Mouse (Mus musculus) heart, postnatal 4 days (tissue): ENCODE measurements around the gene Rab33b. TPM values are rescaled to one million over a fixed set of nuclear protein-coding genes. Genes with fewer than 3 reads are reported as not detected.
"Not testable (repeated sequence)": the region's sequence is repeated elsewhere in the genome, so short reads cannot be mapped to it uniquely, and the experiment has no call there.

ENCODE experiments used
- DNase-seq: peaks from one replicate; pipeline ENCODE4 v3.0.0; 2021
- total RNA-seq, 2 experiments: library from RNA; stranded (reverse); gene quantifications; 2 replicates each; pipeline ENCODE4 v1.2.3; 2021

Gene Rab33b
- 10 to 100 TPM; 13.6 to 14.3 TPM for total RNA-seq

- peak; percentile 98 for DNase-seq
These were observed at the start of gene Rab33b for GRCm38 (mm10) chr3:51483741-51484359. Gene Rab33b (plus strand): TSS chr3:51483920.

DNA sequence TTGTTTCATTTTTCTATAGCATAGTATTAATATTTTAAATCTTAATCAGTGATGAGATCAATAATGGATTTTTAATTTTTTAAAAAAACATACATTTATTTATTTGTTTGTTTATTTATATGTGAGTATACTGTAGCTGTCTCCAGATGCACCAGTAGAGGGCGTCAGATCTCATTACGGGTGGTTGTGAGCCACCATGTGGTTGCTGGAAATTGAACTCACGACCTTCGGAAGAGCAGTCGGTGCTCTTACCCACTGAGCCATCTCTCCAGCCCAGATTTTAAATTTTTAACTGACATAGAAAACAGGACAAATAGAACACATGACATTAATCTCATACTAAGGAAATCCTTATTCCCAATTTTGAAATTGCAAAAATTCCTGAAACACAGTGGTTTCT, 49.4 kb upstream of the Rab33b start:
- not testable (repeated sequence) for DNase-seq

GRCm38 (mm10) chr3:51434871-51435595, 48.7 kb upstream of the Rab33b start:
- DNase-seq: no peak

DNA sequence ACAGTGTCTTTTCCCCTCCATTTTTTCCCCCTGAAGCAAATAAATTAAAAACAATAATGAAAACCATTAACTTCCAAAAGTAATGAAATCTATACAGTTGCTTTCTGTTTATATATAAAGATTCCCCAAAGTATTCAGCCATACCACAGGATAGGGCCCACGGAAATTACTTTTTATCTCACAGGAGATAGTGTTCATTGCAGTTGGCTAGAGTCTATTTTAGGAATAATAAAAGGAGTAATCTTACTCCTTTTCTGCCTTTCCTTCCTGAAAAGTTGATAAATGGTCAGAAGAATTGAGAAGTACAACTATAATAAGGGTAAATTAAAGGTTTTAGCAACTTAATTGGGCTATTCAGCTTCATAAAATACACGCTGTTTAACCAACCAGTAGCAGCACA, 15.2 kb upstream of the Rab33b start:
- no peak for DNase-seq

DNA sequence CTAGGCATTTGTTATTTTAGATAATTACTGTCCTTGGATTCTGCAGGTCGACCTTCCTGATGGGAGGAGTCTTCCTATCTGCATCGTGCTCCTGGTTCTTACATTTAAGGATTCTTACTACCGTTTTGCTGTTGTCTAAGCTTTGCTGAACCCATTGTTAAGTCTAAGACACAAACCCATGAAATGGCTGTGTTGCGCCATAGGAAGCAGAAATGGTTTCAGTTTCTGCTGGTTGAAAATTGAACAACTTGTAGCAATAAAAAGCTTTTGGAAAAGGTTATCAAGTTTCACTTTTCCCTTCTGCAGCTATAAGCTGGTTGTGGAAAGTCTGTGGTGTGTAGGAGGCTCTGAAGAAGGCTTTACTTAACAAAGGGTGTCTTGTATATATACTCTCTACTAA, 8.0 kb upstream of the Rab33b start:
- no peak for DNase-seq

DNA sequence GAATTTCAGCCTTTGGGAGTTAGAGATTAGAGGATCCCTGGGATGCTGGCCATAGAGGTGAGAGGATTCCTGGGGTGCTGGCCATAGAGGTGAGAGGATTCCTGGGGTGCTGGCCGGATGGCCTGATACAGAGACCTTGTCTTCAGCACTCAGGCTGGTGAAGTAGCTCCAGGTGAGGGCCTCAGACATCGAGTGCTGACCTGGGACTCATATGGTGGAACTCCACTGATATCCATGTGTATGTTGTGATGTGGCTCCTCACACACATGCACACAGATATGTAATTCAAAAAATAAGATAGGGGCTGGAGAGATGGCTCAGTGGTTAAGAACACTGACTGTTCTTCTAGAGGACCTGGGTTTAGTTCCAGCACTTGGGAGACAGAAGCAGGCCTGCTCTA, 3.8 kb upstream of the Rab33b start:
- no peak for DNase-seq

DNA sequence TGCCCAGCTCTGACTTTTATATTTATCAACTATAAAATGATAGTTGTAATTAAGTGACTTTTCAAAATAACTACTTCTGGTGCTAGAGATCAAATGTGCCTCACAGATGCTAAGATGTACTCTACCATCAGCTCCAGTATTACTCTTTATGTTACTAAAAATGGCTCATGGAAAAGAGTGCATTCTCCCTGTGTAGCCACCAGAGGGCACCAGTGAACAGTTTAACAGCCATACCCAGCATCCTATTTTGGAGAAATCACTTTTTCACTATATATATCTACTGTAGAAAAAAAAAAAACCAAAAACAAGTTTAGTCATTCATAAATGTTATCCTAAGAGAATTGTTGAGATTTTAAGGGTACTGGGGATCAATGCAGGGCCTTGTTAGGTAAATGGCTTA, 2.7 kb upstream of the Rab33b start:
- DNase-seq: peak; percentile 71

GRCm38 (mm10) chr3:51481881-51482280, 1.8 kb upstream of the Rab33b start:
- no peak for DNase-seq

GRCm38 (mm10) chr3:51482781-51483180, 939 bp upstream of the Rab33b start:
- DNase-seq: no peak

DNA sequence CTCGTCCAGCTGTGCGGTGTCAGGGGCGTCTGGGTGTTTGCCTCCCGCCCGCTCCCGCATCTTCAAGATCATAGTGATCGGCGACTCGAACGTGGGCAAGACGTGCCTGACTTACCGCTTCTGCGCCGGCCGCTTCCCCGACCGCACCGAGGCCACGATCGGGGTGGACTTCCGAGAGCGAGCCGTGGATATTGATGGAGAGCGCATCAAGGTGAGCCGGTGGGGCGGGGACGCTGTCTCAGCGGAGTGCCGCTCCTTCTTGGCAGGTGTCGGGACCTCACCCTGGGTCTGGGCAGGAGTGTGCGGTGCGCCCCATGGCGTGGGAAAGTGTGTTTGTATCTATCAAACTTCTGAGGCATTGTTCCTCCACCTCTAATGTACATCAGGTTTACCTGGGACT, 650 bp downstream of the Rab33b start:
- no peak for DNase-seq

- DNase-seq: no peak
These were observed 1.6 kb downstream of the Rab33b start for GRCm38 (mm10) chr3:51485347-51485746.

GRCm38 (mm10) chr3:51486491-51487195, 2.9 kb downstream of the Rab33b start:
- peak; percentile 27 for DNase-seq

GRCm38 (mm10) chr3:51490088-51490753, 6.5 kb downstream of the Rab33b start:
- no peak for DNase-seq

DNA sequence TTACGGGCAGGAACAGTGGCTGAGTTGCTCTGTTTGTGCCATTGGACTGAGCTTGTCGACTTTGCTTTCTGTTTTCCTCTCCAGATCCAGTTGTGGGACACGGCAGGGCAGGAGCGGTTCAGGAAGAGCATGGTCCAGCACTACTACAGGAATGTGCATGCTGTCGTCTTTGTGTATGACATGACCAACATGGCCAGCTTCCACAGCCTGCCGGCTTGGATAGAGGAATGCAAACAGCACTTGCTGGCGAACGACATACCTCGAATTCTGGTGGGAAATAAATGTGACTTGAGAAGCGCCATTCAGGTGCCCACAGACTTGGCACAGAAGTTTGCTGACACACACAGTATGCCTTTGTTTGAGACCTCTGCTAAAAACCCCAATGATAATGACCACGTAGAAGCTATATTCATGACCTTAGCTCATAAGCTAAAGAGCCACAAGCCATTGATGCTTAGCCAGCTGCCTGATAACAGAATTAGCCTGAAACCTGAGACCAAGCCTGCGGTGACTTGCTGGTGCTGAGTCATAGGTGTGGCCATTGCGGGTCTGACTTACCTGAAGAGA, 9.6 kb downstream of the Rab33b start:
- peak; percentile 17 for DNase-seq

DNA sequence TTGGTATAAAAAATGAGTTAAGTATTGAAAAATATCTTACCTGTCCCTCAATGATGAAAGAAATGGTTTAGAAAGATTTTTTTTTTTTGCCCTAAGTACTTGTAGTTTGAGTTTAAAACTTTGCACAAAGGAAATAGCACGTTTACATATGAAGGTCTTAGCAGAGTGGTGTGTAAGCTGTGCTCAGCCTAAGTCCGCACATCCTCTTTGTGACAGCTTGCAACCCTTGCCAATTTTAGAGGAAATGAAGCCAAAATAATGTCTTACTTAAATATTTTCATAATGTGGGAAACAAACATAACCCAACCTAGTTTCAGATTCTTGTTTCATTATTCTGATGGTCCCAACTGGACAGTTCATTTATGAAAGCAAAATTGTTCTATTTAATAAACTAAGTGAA, 10.7 kb downstream of the Rab33b start:
- DNase-seq: no peak

- DNase-seq: no peak
These were observed 11.9 kb downstream of the Rab33b start for GRCm38 (mm10) chr3:51495646-51496045.

DNA sequence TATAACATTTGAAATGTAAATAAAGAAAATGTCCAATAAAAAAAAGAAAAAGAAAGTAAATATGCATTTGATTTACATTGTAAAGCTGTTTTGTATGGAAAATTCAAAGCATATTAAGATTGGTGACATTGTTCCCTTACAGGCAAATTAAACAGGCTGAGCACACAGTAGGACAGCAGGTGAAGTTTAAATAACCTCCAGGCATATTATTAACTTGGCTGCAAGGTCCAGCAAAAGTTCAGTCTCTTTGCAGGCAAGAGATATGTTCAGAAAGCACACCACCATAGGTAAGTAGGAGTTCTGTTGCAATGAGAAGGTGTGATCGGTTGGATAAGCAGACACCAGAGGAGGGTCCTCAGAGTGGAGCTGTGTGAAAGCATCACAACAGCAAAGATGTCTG, 14.3 kb downstream of the Rab33b start:
- no peak for DNase-seq

DNA sequence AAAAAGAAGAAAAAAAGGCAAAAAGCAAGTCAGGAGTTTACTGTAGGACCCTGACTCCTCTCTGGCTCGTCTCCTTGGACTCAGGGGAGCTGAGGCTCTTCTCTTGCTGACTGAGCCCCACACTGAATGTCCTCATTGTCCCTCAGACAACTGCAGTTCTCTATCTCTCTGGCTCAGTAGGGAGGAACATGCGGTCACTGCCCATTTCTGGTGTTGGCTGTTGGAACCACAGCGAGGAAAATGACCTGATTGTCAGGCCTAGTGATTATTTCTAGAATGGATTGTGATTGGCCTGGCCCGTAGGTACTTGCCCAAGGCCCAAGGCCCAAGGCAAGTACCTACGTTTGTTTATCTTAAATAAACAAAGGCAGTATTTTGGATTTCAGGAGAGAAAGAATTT, 14.9 kb downstream of the Rab33b start:
- DNase-seq: no peak

DNA sequence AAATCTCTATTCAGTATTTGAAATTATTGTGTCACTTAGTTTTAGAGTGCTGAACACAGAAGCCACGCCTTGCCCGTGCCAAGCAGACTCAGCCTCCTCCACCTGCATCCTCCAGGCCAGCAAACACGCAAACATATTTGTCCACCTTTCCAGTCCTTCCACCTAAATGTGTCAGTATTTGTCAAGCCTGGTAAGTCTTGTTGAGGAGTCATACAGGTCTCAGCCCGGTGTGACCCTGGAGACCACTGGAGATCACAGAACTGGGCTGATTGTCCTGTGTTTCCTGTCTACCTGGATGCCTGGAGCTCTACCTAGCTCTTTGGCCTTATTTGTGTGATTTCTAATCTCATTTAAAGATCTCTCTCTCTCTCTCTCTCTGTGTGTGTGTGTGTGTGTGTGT, 16.2 kb downstream of the Rab33b start:
- no peak for DNase-seq

GRCm38 (mm10) chr3:51504385-51504952, 20.7 kb downstream of the Rab33b start:
- DNase-seq: no peak

DNA sequence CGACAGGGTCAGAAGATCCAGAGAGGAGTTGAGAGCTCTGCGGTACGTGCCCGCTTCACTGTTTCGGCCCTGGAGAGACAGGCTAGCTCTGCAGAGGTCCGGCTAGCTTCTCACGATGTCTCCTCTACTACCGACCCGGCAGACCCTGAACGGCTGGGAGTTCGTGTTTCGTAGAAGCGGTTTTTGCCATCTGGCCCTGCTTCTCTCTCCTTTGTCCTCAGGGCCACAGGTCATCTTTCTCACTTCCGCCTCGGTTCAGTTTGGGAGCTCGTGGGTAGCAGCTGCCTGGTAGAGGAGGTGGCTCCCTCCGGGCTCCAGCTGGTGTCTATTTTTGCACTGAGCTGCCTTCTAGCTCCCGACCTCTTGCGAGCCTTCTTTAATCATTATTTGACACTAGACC, 21.7 kb downstream of the Rab33b start:
- no peak for DNase-seq

GRCm38 (mm10) chr3:51510903-51511302, 27.2 kb downstream of the Rab33b start:
- peak; percentile 83 for DNase-seq
